ENCODE assay signal across 22 mouse cellular contexts in the genomic region with DNA sequence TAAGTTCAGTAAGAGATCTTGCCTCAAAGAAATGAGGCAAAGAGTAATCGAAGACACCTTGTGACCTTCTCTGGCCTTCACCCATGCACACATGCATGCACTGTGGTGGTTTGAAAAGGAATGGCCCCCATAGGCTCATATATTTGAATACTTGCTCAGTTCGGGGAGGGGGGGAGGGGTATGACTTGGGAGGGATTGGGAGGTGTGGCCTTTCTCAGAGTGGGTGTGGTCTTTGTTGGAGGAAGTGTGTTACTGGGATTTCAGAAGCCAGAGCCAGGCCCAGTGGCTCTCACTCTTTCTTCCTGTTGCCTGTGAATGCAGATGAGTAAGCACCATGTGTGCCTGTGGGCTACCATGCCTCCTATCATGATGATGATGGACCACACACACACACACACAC. TPM values are rescaled to one million over a fixed set of nuclear protein-coding genes. Genes with fewer than 3 reads are reported as not detected.
A peak's percentile ranks its signal among the peaks of the same experiment; 100 is the strongest.
DNase-seq lines count a peak whose midpoint lies in the region; ATAC-seq lines count a peak whose summit lies in the region.
"Had no signal": no experiment of that assay in that cellular context is flagged by ENCODE, and none has a peak within 500 bp of the region (broad histone marks: within the 10 kb centered on the region; RNA-seq: fewer than 3 reads in every experiment).

No protein-coding gene starts in this region.

- no peaks in the 10 kb centered on the region for H3K27me3 ChIP-seq in intestine, embryonic 16.5 days (replicated peaks; ENCODE audit: control insufficient read depth, insufficient read depth, low read length)
- H3K27me3 ChIP-seq in forebrain, embryonic 10.5 days (ENCODE audit: poor library complexity, severe bottlenecking) = no peaks in the 10 kb centered on the region
- H3K27me3 ChIP-seq: embryonic facial prominence, embryonic 13.5 days; embryonic facial prominence, embryonic 15.5 days; forebrain, embryonic 13.5 days; forebrain, embryonic 15.5 days had no signal

- no peak for ATAC-seq in intestine, embryonic 16.5 days
- ATAC-seq: forebrain, embryonic 13.5 days; forebrain, embryonic 15.5 days; forebrain, postnatal 0 days had no signal

- H3K9me3 ChIP-seq in intestine, embryonic 16.5 days (ENCODE audit: control insufficient read depth, low read length) = peaks cover 8% of the 10 kb centered on the region; the same call in 1 of the 2 replicates
- H3K9me3 ChIP-seq in forebrain, embryonic 10.5 days = peaks cover 4% of the 10 kb centered on the region; the same call in 1 of the 2 replicates
- H3K9me3 ChIP-seq: embryonic facial prominence, embryonic 13.5 days; embryonic facial prominence, embryonic 15.5 days; forebrain, embryonic 13.5 days; forebrain, embryonic 15.5 days had no signal

- H3K4me3 ChIP-seq in intestine, embryonic 16.5 days (ENCODE audit: low read length) = no peak overlapping the region
- no peak overlapping the region for H3K4me3 ChIP-seq in forebrain, embryonic 10.5 days
- H3K4me3 ChIP-seq: embryonic facial prominence, embryonic 13.5 days; embryonic facial prominence, embryonic 15.5 days; erythroblast, embryonic 14.5 days; forebrain, embryonic 13.5 days; forebrain, embryonic 15.5 days had no signal

- no peaks in the 10 kb centered on the region for H3K36me3 ChIP-seq in intestine, embryonic 16.5 days (ENCODE audit: control insufficient read depth, insufficient read depth, low read length)
- no peaks in the 10 kb centered on the region for H3K36me3 ChIP-seq in forebrain, embryonic 10.5 days (replicated peaks)
- H3K36me3 ChIP-seq: embryonic facial prominence, embryonic 13.5 days; embryonic facial prominence, embryonic 15.5 days; forebrain, embryonic 15.5 days had no signal

- no peak overlapping the region for H3K4me2 ChIP-seq in intestine, embryonic 16.5 days (ENCODE audit: low read depth, low read length)
- H3K4me2 ChIP-seq: embryonic facial prominence, embryonic 13.5 days; embryonic facial prominence, embryonic 15.5 days; forebrain, embryonic 13.5 days; forebrain, embryonic 15.5 days had no signal

- DNase-seq in A20 (ENCODE audit: low read depth, low spot score) (peak; percentile 27), ES-CJ7 (ENCODE audit: low read depth, low spot score) (peak; percentile 58), ZHBTc4 (ENCODE audit: low read depth, low spot score) (peak; percentile 75)
- no peak for DNase-seq in right cerebral cortex, adult 2 months (ENCODE audit: low spot score in 2 of 2)
- no peak for DNase-seq in forebrain, embryonic 10.5 days (ENCODE audit: extremely low spot score, low spot score)
- DNase-seq: adrenal gland, adult 2 months; adrenal gland, postnatal 10 days; adrenal gland, postnatal 25 days; cerebellum, adult 11 months; cerebellum, adult 18-20 months; cerebellum, adult 8-10 months; cerebellum, adult 9-11 months; cerebellum, postnatal 14 days; cerebellum, postnatal 36 days; embryo, embryonic 11 days; forebrain, postnatal 0 days had no signal

- H3K27ac ChIP-seq in intestine, embryonic 16.5 days (ENCODE audit: low read length) = no peak overlapping the region
- H3K27ac ChIP-seq in forebrain, embryonic 10.5 days = no peak overlapping the region
- H3K27ac ChIP-seq: embryonic facial prominence, embryonic 13.5 days; embryonic facial prominence, embryonic 15.5 days; forebrain, embryonic 13.5 days; forebrain, embryonic 15.5 days had no signal

- no peak overlapping the region for H3K9ac ChIP-seq in intestine, embryonic 16.5 days (ENCODE audit: low read depth, low read length)
- H3K9ac ChIP-seq: embryonic facial prominence, embryonic 13.5 days; embryonic facial prominence, embryonic 15.5 days; forebrain, embryonic 13.5 days; forebrain, embryonic 15.5 days; forebrain, postnatal 0 days had no signal

- WGBS in intestine, embryonic 16.5 days = 74% methylated on average over 2 of the region's 2 CpGs
- WGBS in forebrain, embryonic 10.5 days = 77% methylated on average over 2 of the region's 2 CpGs

- no peaks in the 10 kb centered on the region for H3K4me1 ChIP-seq in intestine, embryonic 16.5 days (ENCODE audit: control insufficient read depth, insufficient read depth, low read length)
- H3K4me1 ChIP-seq in forebrain, embryonic 10.5 days = peaks cover 6% of the 10 kb centered on the region

RNA-seq across cellular contexts. Expression of gene Minos1, which starts 5.1 kb away (rescaled TPM):
- 658 and 660 TPM in 2 replicates for polyA plus RNA-seq in intestine, embryonic 16.5 days (2015; fragmentation: Nextera tagmentation; extraction: Ambion mirVana)
- polyA plus RNA-seq in forebrain, embryonic 10.5 days (2016; fragmentation: Nextera tagmentation; extraction: Ambion mirVana) = 375 and 389 TPM in 2 replicates

RNA-seq across cellular contexts. Expression of gene Nbl1, which starts 43.2 kb away (rescaled TPM):
- polyA plus RNA-seq in intestine, embryonic 16.5 days (2015; fragmentation: Nextera tagmentation; extraction: Ambion mirVana) = 38.9 and 43.3 TPM in 2 replicates
- 19.6 and 22.7 TPM in 2 replicates for polyA plus RNA-seq in forebrain, embryonic 10.5 days (2016; fragmentation: Nextera tagmentation; extraction: Ambion mirVana)

RNA-seq across cellular contexts. Expression of gene Capzb, which starts 56.7 kb away (rescaled TPM):
- polyA plus RNA-seq in intestine, embryonic 16.5 days (2015; fragmentation: Nextera tagmentation; extraction: Ambion mirVana) = 440 and 454 TPM in 2 replicates
- polyA plus RNA-seq in forebrain, embryonic 10.5 days (2016; fragmentation: Nextera tagmentation; extraction: Ambion mirVana) = 340 and 360 TPM in 2 replicates

Comparison
In these comparisons a context has a peak if more than half of its experiments do, and no peak if none do; other contexts are left out.
1. DNase-seq: peak in A20 (single experiment), ES-CJ7 (single experiment) and ZHBTc4 (single experiment); none in right cerebral cortex, adult 2 months (0 of 2) and forebrain, embryonic 10.5 days (single experiment).